ENCODE assay signal across 12 mouse cellular contexts in the genomic region with DNA sequence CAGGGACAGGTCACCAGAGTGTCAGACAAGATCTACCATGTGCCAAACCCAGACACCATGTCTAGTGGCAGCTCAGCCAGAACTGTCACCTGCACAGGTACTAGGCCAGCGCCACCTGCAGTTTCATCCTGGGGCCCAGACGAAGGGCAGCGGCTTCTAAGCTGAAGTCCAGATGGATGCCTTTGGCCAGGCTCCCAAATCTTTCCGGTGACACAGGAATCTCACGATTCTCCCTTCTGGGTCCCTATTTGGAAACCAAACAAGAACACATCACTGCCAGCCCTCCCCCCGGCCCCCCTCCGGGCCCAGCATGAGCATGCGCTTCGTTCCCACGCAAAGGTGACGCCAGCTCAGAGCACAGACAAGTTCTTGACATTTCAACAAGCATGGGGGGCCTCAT. TPM values are rescaled to one million over a fixed set of nuclear protein-coding genes. Genes with fewer than 3 reads are reported as not detected.
DNase-seq lines count a peak whose midpoint lies in the region; ATAC-seq and TF ChIP-seq lines count a peak whose summit lies in the region.
"Had no signal": no experiment of that assay in that cellular context is flagged by ENCODE, and none has a peak within 500 bp of the region (broad histone marks: within the 10 kb centered on the region; RNA-seq: fewer than 3 reads in every experiment).

No protein-coding gene starts in this region.

- TF ChIP-seq EP300 in liver, embryonic 14.5 days (IDR thresholded peaks at IDR 0.05; ENCODE audit: low read depth): no peak

- no peaks in the 10 kb centered on the region; a peak in 1 of 4 replicates for H3K4me1 ChIP-seq in liver, embryonic 14.5 days (replicated peaks; ENCODE audit: control insufficient read depth in 2 of 2, insufficient read depth in 2 of 2, low read length in 1 of 2)
- H3K4me1 ChIP-seq in liver, embryonic 11.5 days (replicated peaks; ENCODE audit: control insufficient read depth, insufficient read depth, low read length): peaks cover 5% of the 10 kb centered on the region
- H3K4me1 ChIP-seq in forebrain, embryonic 14.5 days (ENCODE audit: control insufficient read depth, insufficient read depth, low read length): no peaks in the 10 kb centered on the region
- H3K4me1 ChIP-seq: midbrain, embryonic 15.5 days had no signal

- H3K9me3 ChIP-seq in liver, embryonic 14.5 days (ENCODE audit: control insufficient read depth, low read length): no peaks in the 10 kb centered on the region
- no peaks in the 10 kb centered on the region for H3K9me3 ChIP-seq in liver, embryonic 11.5 days (ENCODE audit: control insufficient read depth, low read length)
- H3K9me3 ChIP-seq in forebrain, embryonic 14.5 days (replicated peaks; ENCODE audit: control insufficient read depth, low read length): no peaks in the 10 kb centered on the region
- H3K9me3 ChIP-seq: midbrain, embryonic 15.5 days had no signal

- 86% methylated on average over 11 of the region's 11 CpGs for WGBS in liver, embryonic 14.5 days (ENCODE audit: insufficient replicate concordance)
- 89% methylated on average over 11 of the region's 11 CpGs for WGBS in liver, embryonic 11.5 days
- WGBS in forebrain, embryonic 14.5 days: 79% methylated on average over 11 of the region's 11 CpGs

- H3K27ac ChIP-seq in liver, embryonic 14.5 days: no peak overlapping the region
- no peak overlapping the region for H3K27ac ChIP-seq in liver, embryonic 11.5 days (ENCODE audit: low read depth, low read length)
- no peak overlapping the region for H3K27ac ChIP-seq in forebrain, embryonic 14.5 days (ENCODE audit: low read depth, low read length)
- H3K27ac ChIP-seq: midbrain, embryonic 15.5 days had no signal

- H3K27me3 ChIP-seq in liver, embryonic 14.5 days (ENCODE audit: control insufficient read depth, insufficient read depth, low read length): no peaks in the 10 kb centered on the region
- H3K27me3 ChIP-seq in liver, embryonic 11.5 days (replicated peaks; ENCODE audit: control insufficient read depth, insufficient read depth, low read length): no peaks in the 10 kb centered on the region
- H3K27me3 ChIP-seq in forebrain, embryonic 14.5 days (replicated peaks; ENCODE audit: control insufficient read depth, insufficient read depth, low read length): no peaks in the 10 kb centered on the region
- H3K27me3 ChIP-seq: midbrain, embryonic 15.5 days had no signal

- ATAC-seq in liver, embryonic 14.5 days (ENCODE audit: insufficient read depth): no peak
- no peak for ATAC-seq in liver, embryonic 11.5 days (replicated peaks; ENCODE audit: low FRiP score)
- ATAC-seq in forebrain, embryonic 14.5 days: no peak
- no peak for ATAC-seq in CD4-positive, CD25-positive, alpha-beta regulatory T cell, adult 4 months
- ATAC-seq: midbrain, embryonic 15.5 days had no signal

- H3K36me3 ChIP-seq in liver, embryonic 14.5 days (replicated peaks; ENCODE audit: control insufficient read depth, insufficient read depth, low read depth): peaks cover 17% of the 10 kb centered on the region
- peaks cover 23% of the 10 kb centered on the region for H3K36me3 ChIP-seq in liver, embryonic 11.5 days (ENCODE audit: control insufficient read depth, insufficient read depth, low read length)
- H3K36me3 ChIP-seq in forebrain, embryonic 14.5 days (ENCODE audit: control insufficient read depth, insufficient read depth, low read length): peaks cover 44% of the 10 kb centered on the region

- peak; percentile 40 for TF ChIP-seq CTCF in liver, embryonic 14.5 days (IDR thresholded peaks at IDR 0.05; ENCODE audit: low read depth)

- no peak for DNase-seq in liver, embryonic 14.5 days (ENCODE audit: low read depth in 3 of 3, low spot score in 3 of 3)
- DNase-seq in liver, embryonic 11.5 days (ENCODE audit: low spot score): no peak
- peak; percentile 98 to 99 for DNase-seq in cerebellum, postnatal 10 days
- peak; percentile 69 to 71 for DNase-seq in layer of hippocampus, postnatal 14 days (ENCODE audit: low spot score in 2 of 2)
- peak; percentile 63 for DNase-seq in right cerebral cortex, postnatal 25 days
- DNase-seq in forebrain, embryonic 14.5 days (ENCODE audit: low spot score): no peak
- no peak for DNase-seq in urinary bladder, postnatal 14 days (ENCODE audit: low spot score)
- DNase-seq: embryo, embryonic 11 days; heart, postnatal 36 days; retina, postnatal 1 day had no signal

- H3K4me3 ChIP-seq in liver, embryonic 14.5 days (ENCODE audit: insufficient read depth in 1 of 2, low read depth in 2 of 2, low read length in 2 of 2): no peak overlapping the region
- H3K4me3 ChIP-seq in liver, embryonic 11.5 days (ENCODE audit: low read depth, low read length): no peak overlapping the region
- no peak overlapping the region for H3K4me3 ChIP-seq in forebrain, embryonic 14.5 days (ENCODE audit: low read depth, low read length)
- H3K4me3 ChIP-seq: midbrain, embryonic 15.5 days had no signal

- H3K4me2 ChIP-seq in liver, embryonic 14.5 days (ENCODE audit: low read depth): no peak overlapping the region
- H3K4me2 ChIP-seq in liver, embryonic 11.5 days: no peak overlapping the region
- H3K4me2 ChIP-seq in forebrain, embryonic 14.5 days (ENCODE audit: low read length): no peak overlapping the region
- H3K4me2 ChIP-seq: midbrain, embryonic 15.5 days had no signal

- no peak overlapping the region for H3K9ac ChIP-seq in liver, embryonic 14.5 days (replicated peaks)
- H3K9ac ChIP-seq in liver, embryonic 11.5 days (ENCODE audit: low read depth, low read length): no peak overlapping the region
- no peak overlapping the region for H3K9ac ChIP-seq in forebrain, embryonic 14.5 days (ENCODE audit: low read length)
- H3K9ac ChIP-seq: midbrain, embryonic 15.5 days had no signal

RNA-seq across cellular contexts. Expression of a gene that starts 10.2 kb away (rescaled TPM):
- polyA plus RNA-seq in liver, embryonic 14.5 days (2012; rRNA removed): 0.95 and 1.0 TPM in 2 replicates
- 0.33 and 0.45 TPM in 2 replicates for polyA plus RNA-seq in liver, embryonic 14.5 days (2014; fragmentation: Nextera tagmentation; extraction: Ambion mirVana)
- 2.5 and 2.7 TPM in 2 replicates for polyA plus RNA-seq in liver, embryonic 11.5 days (2014; fragmentation: Nextera tagmentation; extraction: Ambion mirVana)
- total RNA-seq in layer of hippocampus, postnatal 14 days (2021): 100 to 1,000 TPM; 103 to 106 TPM
- polyA plus RNA-seq in forebrain, embryonic 14.5 days (2014; fragmentation: Nextera tagmentation; extraction: Ambion mirVana): 11.7 and 12.5 TPM in 2 replicates
- polyA plus RNA-seq in CD4-positive, CD25-positive, alpha-beta regulatory T cell, adult 4 months (2017; shearing (Covaris generic)): under 1 TPM in 1 of 2 experiments, not detected in 1; 0.13 TPM

RNA-seq across cellular contexts. Expression of a gene that starts 30.3 kb away (rescaled TPM):
- 11.2 and 11.9 TPM in 2 replicates for polyA plus RNA-seq in liver, embryonic 14.5 days (2012; rRNA removed)
- 9.4 and 10.8 TPM in 2 replicates for polyA plus RNA-seq in liver, embryonic 14.5 days (2014; fragmentation: Nextera tagmentation; extraction: Ambion mirVana)
- polyA plus RNA-seq in liver, embryonic 11.5 days (2014; fragmentation: Nextera tagmentation; extraction: Ambion mirVana): 25.9 and 28.7 TPM in 2 replicates
- 10 to 100 TPM; 29.7 to 31.4 TPM for total RNA-seq in layer of hippocampus, postnatal 14 days (2021)
- 33.1 and 36.6 TPM in 2 replicates for polyA plus RNA-seq in forebrain, embryonic 14.5 days (2014; fragmentation: Nextera tagmentation; extraction: Ambion mirVana)
- 10 to 100 TPM; 12.0 to 39.6 TPM for polyA plus RNA-seq in CD4-positive, CD25-positive, alpha-beta regulatory T cell, adult 4 months (2017; shearing (Covaris generic))

Comparison
In these comparisons a context has a peak if more than half of its experiments do, and no peak if none do; other contexts are left out.
1. DNase-seq: peak in cerebellum, postnatal 10 days (2 of 2), layer of hippocampus, postnatal 14 days (2 of 2) and right cerebral cortex, postnatal 25 days (single experiment); none in liver, embryonic 14.5 days (0 of 3), liver, embryonic 11.5 days (single experiment), forebrain, embryonic 14.5 days (single experiment) and urinary bladder, postnatal 14 days (single experiment).